Mouse (Mus musculus) liver, adult 2 months (tissue): ENCODE results near the gene Syt16. TPM values are rescaled to one million over a fixed set of nuclear protein-coding genes. Genes with fewer than 3 reads are reported as not detected.

Experiments
- DNase-seq: peaks from one replicate; pipeline ENCODE4 v3.0.0-alpha.2; 2011; ENCODE audit warnings: low read depth, low spot score; ENCODE audit errors: extremely low read depth
- H3K27ac ChIP-seq: fragments of 200-500 bp; replicated peaks from 2 replicates; pipeline ENCODE4 v1.5.1; 2012; ENCODE audit warnings: low read depth, mild to moderate bottlenecking, control low read depth, inconsistent platforms, low read length; ENCODE audit not compliant: insufficient read depth
- H3K27me3 ChIP-seq: fragments of 200-500 bp; 2 replicates; pipeline ENCODE4 v1.6.1; 2012; ENCODE audit warnings: mild to moderate bottlenecking, moderate library complexity, low read length, inconsistent platforms; ENCODE audit not compliant: control insufficient read depth, insufficient read depth
- H3K36me3 ChIP-seq: fragments of 200-500 bp; 2 replicates; pipeline ENCODE4 v1.6.1; 2012; ENCODE audit warnings: low read length, inconsistent platforms; ENCODE audit not compliant: control insufficient read depth, insufficient read depth
- H3K4me1 ChIP-seq: fragments of 200-500 bp; 2 replicates; pipeline ENCODE4 v1.6.1; 2011; ENCODE audit warnings: low read length; ENCODE audit not compliant: control insufficient read depth, insufficient read depth
- H3K4me3 ChIP-seq: fragments of 200-500 bp; 2 replicates; pipeline ENCODE4 v1.5.1; 2011; ENCODE audit warnings: low read depth, mild to moderate bottlenecking, control low read depth, low read length, moderate library complexity; ENCODE audit not compliant: insufficient read depth
- H3K79me2 ChIP-seq: fragments of 200-500 bp; 2 replicates; pipeline ENCODE4 v1.6.1; 2012; ENCODE audit warnings: inconsistent platforms, mild to moderate bottlenecking, low read length, moderate library complexity; ENCODE audit not compliant: control insufficient read depth, insufficient read depth
- H3K9ac ChIP-seq: fragments of 200-500 bp; 2 replicates; pipeline ENCODE4 v1.6.1; 2012; ENCODE audit warnings: low read depth, mild to moderate bottlenecking, control low read depth, inconsistent platforms, low read length
- CTCF ChIP-seq: fragments of 200-500 bp; IDR thresholded peaks from 2 replicates; pipeline ENCODE4 v1.5.1; 2011; ENCODE audit warnings: low read depth, low read length, control low read depth
- POLR2A ChIP-seq: fragments of 200-500 bp; IDR thresholded peaks from 2 replicates; pipeline ENCODE4 v1.6.1; 2011; ENCODE audit warnings: low read length, control low read depth; ENCODE audit not compliant: insufficient read depth; ENCODE audit errors: extremely low read depth
- WGBS: fragments of 180-500 bp; shearing (Covaris S2); methylation state at CpG from one replicate; pipeline ENCODE4 v1.1.7; 2018; 5-methylcytosine and 5-hydroxymethylcytosine counted together
- polyA plus RNA-seq: library from polyadenylated mRNA; depleted of rRNA; stranded (reverse); fragments of >200 nt; gene quantifications from 2 replicates; pipeline ENCODE4 v1.2.3, GENCODE M21; 2012; rRNA removed
- total RNA-seq: library from RNA; depleted of rRNA; stranded (reverse); fragments of >200 nt; gene quantifications from 2 replicates; pipeline ENCODE4 v1.2.3, GENCODE M21; 2014; rRNA removed

Gene Syt16
- 0.07 TPM in 1 of 2 replicates, not detected in the other for total RNA-seq
- not detected in 2 replicates for polyA plus RNA-seq

GRCm38 (mm10) chr12:73997297-73998127 is at the start of gene Syt16:
Syt16 (plus strand) TSS chr12:73997661.
- Histone ChIP-seq H3K27ac (no peak within 1 kb of the TSS), H3K9ac (no peak within 1 kb of the TSS), H3K4me1 (no peaks in the 10 kb centered on the region), H3K4me3 (no peak within 1 kb of the TSS), H3K36me3 (no peaks in the 10 kb centered on the region), H3K79me2 (no peaks in the 10 kb centered on the region), H3K27me3 (peaks cover 7% of the 10 kb centered on the region; the same call in 1 of the 2 replicates)
- 3% methylated on average over 67 of the region's 67 CpGs for whole genome bisulfite sequencing
- DNase-seq = no peak
- TF ChIP-seq CTCF = no peak
- no peak for TF ChIP-seq POLR2A

GRCm38 (mm10) chr12:73948415-73948814 is 49.0 kb upstream of the Syt16 start:
- Histone ChIP-seq H3K4me3 (no peak overlapping the region), H3K9ac (no peak overlapping the region), H3K36me3 (peaks cover 23% of the 10 kb centered on the region), H3K27ac (no peak overlapping the region), H3K4me1 (peaks cover 4% of the 10 kb centered on the region; the same call in 1 of the 2 replicates), H3K79me2 (no peaks in the 10 kb centered on the region), H3K27me3 (no peaks in the 10 kb centered on the region)
- no peak for DNase-seq
- 96% methylated on average over 4 of the region's 4 CpGs for WGBS
- TF ChIP-seq CTCF = no peak
- TF ChIP-seq POLR2A = no peak

- no peaks in the 10 kb centered on the region for H3K79me2 ChIP-seq
- H3K27ac ChIP-seq = no peak overlapping the region
- peaks cover 4% of the 10 kb centered on the region; the same call in 1 of the 2 replicates for H3K4me1 ChIP-seq
- peak overlapping the region; percentile 38; the same call in 1 of the 2 replicates for H3K9ac ChIP-seq
- peak overlapping the region; percentile 15; the same call in 1 of the 2 replicates for H3K4me3 ChIP-seq
- TF ChIP-seq CTCF (no peak), POLR2A (no peak)
- H3K27me3 ChIP-seq = no peaks in the 10 kb centered on the region
- peak; percentile 26 for DNase-seq
- 11% methylated on average over 46 of the region's 46 CpGs for WGBS
- peaks cover 16% of the 10 kb centered on the region for H3K36me3 ChIP-seq
These were observed 48.0 kb upstream of the Syt16 start for GRCm38 (mm10) chr12:73949318-73950058.

GRCm38 (mm10) chr12:73952879-73953278 is 44.6 kb upstream of the Syt16 start:
- Histone ChIP-seq H3K79me2 (no peaks in the 10 kb centered on the region), H3K4me3 (0 out of 2 replicates have a peak overlapping the region, but pooled peaks have one; percentile 3), H3K9ac (no peak overlapping the region), H3K36me3 (peaks cover under 1% of the 10 kb centered on the region; the same call in 1 of the 2 replicates), H3K27ac (no peak overlapping the region), H3K4me1 (peaks cover 4% of the 10 kb centered on the region; the same call in 1 of the 2 replicates), H3K27me3 (no peaks in the 10 kb centered on the region)
- TF ChIP-seq CTCF (no peak), POLR2A (no peak)
- WGBS = 12% methylated on average over 15 of the region's 15 CpGs
- DNase-seq = no peak

- no peak for DNase-seq
- TF ChIP-seq POLR2A = no peak
- TF ChIP-seq CTCF = no peak
- WGBS = 58% methylated on average over 14 of the region's 14 CpGs
- no peak overlapping the region for H3K27ac ChIP-seq
- no peak overlapping the region for H3K9ac ChIP-seq
- no peaks in the 10 kb centered on the region for H3K27me3 ChIP-seq
- H3K4me1 ChIP-seq = peaks cover 4% of the 10 kb centered on the region; the same call in 1 of the 2 replicates
- H3K79me2 ChIP-seq = no peaks in the 10 kb centered on the region
- no peak overlapping the region for H3K4me3 ChIP-seq
- no peaks in the 10 kb centered on the region; the same call in 1 of the 2 replicates for H3K36me3 ChIP-seq
These were observed 43.9 kb upstream of the Syt16 start for GRCm38 (mm10) chr12:73953420-73954186.
